Mouse (Mus musculus) myocyte (in vitro differentiated cells): Measurements from ENCODE around the gene Npepps. TPM values are rescaled to one million over a fixed set of nuclear protein-coding genes. Genes with fewer than 3 reads are reported as not detected.

ENCODE experiments used
- H3K27me3 ChIP-seq: one replicate; pipeline ENCODE4 v1.6.1; 2011; ENCODE audit not compliant: control insufficient read depth, insufficient read depth, insufficient read length
- H3K36me3 ChIP-seq: one replicate; pipeline ENCODE4 v1.6.1; 2011; ENCODE audit not compliant: control insufficient read depth, insufficient read depth
- H3K4me2 ChIP-seq: one replicate; pipeline ENCODE4 v1.6.1; 2011; ENCODE audit warnings: low read depth, control low read depth
- H3K4me3 ChIP-seq: one replicate; pipeline ENCODE4 v1.5.1; 2011; ENCODE audit warnings: mild to moderate bottlenecking, control low read depth, moderate library complexity
- H3K79me2 ChIP-seq: one replicate; pipeline ENCODE4 v1.6.1; 2011; ENCODE audit not compliant: control insufficient read depth, insufficient read depth
- H3ac ChIP-seq: one replicate; pipeline ENCODE4 v1.6.1; 2011; ENCODE audit not compliant: control insufficient read depth, insufficient read length
- CEBPB ChIP-seq: IDR thresholded peaks from 2 replicates; pipeline ENCODE4 v1.6.1; 2011; ENCODE audit warnings: mild to moderate bottlenecking, moderate library complexity; ENCODE audit not compliant: poor library complexity, insufficient read depth, severe bottlenecking
- E2F4 ChIP-seq: IDR thresholded peaks from one replicate; pipeline ENCODE4 v1.6.1; 2011; ENCODE audit warnings: mild to moderate bottlenecking, control low read depth, moderate library complexity; ENCODE audit not compliant: insufficient read depth
- MAX ChIP-seq: IDR thresholded peaks from one replicate; pipeline ENCODE4 v1.6.1; 2011; ENCODE audit warnings: low read depth, mild to moderate bottlenecking, control low read depth
- MYOD1 ChIP-seq, 3 experiments: IDR thresholded peaks; one replicate each; pipeline ENCODE4 v1.6.1; 2011; ENCODE audit warnings: control low read depth in 2 of 3, low read depth in 2 of 3, mild to moderate bottlenecking in 2 of 3, moderate library complexity in 1 of 3; ENCODE audit not compliant: insufficient read length in 2 of 3, control insufficient read depth in 1 of 3
- MYOG ChIP-seq, 3 experiments: IDR thresholded peaks; one replicate each; pipeline ENCODE4 v1.6.1; 2011; ENCODE audit warnings: control low read depth in 2 of 3, low read depth in 2 of 3, mild to moderate bottlenecking in 2 of 3; ENCODE audit not compliant: insufficient read length in 2 of 3, control insufficient read depth in 1 of 3, insufficient read depth in 1 of 3
- POLR2A ChIP-seq: IDR thresholded peaks from one replicate; pipeline ENCODE4 v1.6.1; 2011; ENCODE audit warnings: low read depth, mild to moderate bottlenecking, control low read depth, moderate library complexity; ENCODE audit not compliant: insufficient read length
- POLR2AphosphoS2 ChIP-seq: IDR thresholded peaks from one replicate; pipeline ENCODE4 v1.6.1; 2011; ENCODE audit warnings: low read depth, control low read depth; ENCODE audit not compliant: insufficient read length
- REST ChIP-seq: IDR thresholded peaks from one replicate; pipeline ENCODE4 v1.6.1; 2011; ENCODE audit warnings: mild to moderate bottlenecking, control low read depth, moderate library complexity; ENCODE audit not compliant: insufficient read depth, insufficient read length
- SRF ChIP-seq: IDR thresholded peaks from one replicate; pipeline ENCODE4 v1.6.1; 2011; ENCODE audit warnings: low read depth; ENCODE audit not compliant: control insufficient read depth, insufficient read length
- TCF12 ChIP-seq: IDR thresholded peaks from one replicate; pipeline ENCODE4 v1.6.1; 2011; ENCODE audit warnings: mild to moderate bottlenecking, control low read depth; ENCODE audit not compliant: poor library complexity, insufficient read depth, severe bottlenecking
- TCF3 ChIP-seq: IDR thresholded peaks from one replicate; pipeline ENCODE4 v1.6.1; 2011; ENCODE audit warnings: low read depth, control low read depth; ENCODE audit not compliant: insufficient read length
- USF1 ChIP-seq: IDR thresholded peaks from one replicate; pipeline ENCODE4 v1.6.1; 2011; ENCODE audit warnings: low read depth, mild to moderate bottlenecking, control low read depth, moderate library complexity
- polyA plus RNA-seq: library from polyadenylated mRNA; unstranded; fragments of >200 nt; fragmentation: generic; extraction: Trizol; gene quantifications from one replicate; pipeline ENCODE4 v1.2.1, GENCODE M21; 2012; ENCODE audit warnings: missing spikeins

The Npepps gene
- polyA plus RNA-seq, 1 experiment, result 45.6 TPM

GRCm38 (mm10) chr11:97189231-97189630, 91.2 kb downstream of the Npepps start:
- Histone ChIP-seq H3K4me2 (peak overlapping the region; percentile 98), H3ac (no peak overlapping the region), H3K36me3 (peaks cover 13% of the 10 kb centered on the region), H3K27me3 (no peaks in the 10 kb centered on the region), H3K4me3 (peak overlapping the region; percentile 52), H3K79me2 (peaks cover 37% of the 10 kb centered on the region)
- TF ChIP-seq POLR2AphosphoS2 (no peak), MAX (no peak), USF1 (no peak), SRF (no peak), TCF12 (no peak)

GRCm38 (mm10) chr11:97188643-97188955, 91.8 kb downstream of the Npepps start:
- no peaks in the 10 kb centered on the region for H3K27me3 ChIP-seq
- peak overlapping the region; percentile 76 for H3ac ChIP-seq
- H3K36me3 ChIP-seq, result peaks cover 20% of the 10 kb centered on the region
- TF ChIP-seq MYOD1 (IDR thresholded peaks at IDR 0.05; ENCODE audit: control insufficient read depth in 1 of 3, insufficient read length in 2 of 3, low read depth in 2 of 3) (no peak), USF1 (peak; percentile 74)
- H3K4me2 ChIP-seq, result peak overlapping the region; percentile 98
- H3K79me2 ChIP-seq, result peaks cover 44% of the 10 kb centered on the region
- peak overlapping the region; percentile 52 for H3K4me3 ChIP-seq

- peaks cover 26% of the 10 kb centered on the region for H3K36me3 ChIP-seq
- peak within 1 kb of the TSS; percentile 98 for H3K4me2 ChIP-seq
- TF ChIP-seq MYOG (IDR thresholded peaks at IDR 0.05; ENCODE audit: control insufficient read depth in 1 of 3, insufficient read depth in 1 of 3, insufficient read length in 2 of 3, low read depth in 2 of 3) (peak in 2 of 3 experiments; percentile 66 to 81), E2F4 (peak; percentile 81), POLR2A (peak; percentile 93), TCF12 (no peak), MYOD1 (IDR thresholded peaks at IDR 0.05; ENCODE audit: control insufficient read depth in 1 of 3, insufficient read length in 2 of 3, low read depth in 2 of 3) (peak in 2 of 3 experiments; percentile 52 to 70), MAX (peak; percentile 53), CEBPB (no peak), POLR2AphosphoS2 (peak; percentile 97), REST (peak; percentile 42), SRF (peak; percentile 55), USF1 (no peak), TCF3 (peak; percentile 4)
- no peaks in the 10 kb centered on the region for H3K27me3 ChIP-seq
- peaks cover 50% of the 10 kb centered on the region for H3K79me2 ChIP-seq
- H3ac ChIP-seq, result peak within 1 kb of the TSS; percentile 76
- peak within 1 kb of the TSS; percentile 52 for H3K4me3 ChIP-seq
These were observed 92.4 kb downstream of the Npepps start, which contains the start of gene Kpnb1 for GRCm38 (mm10) chr11:97187764-97188642. Kpnb1 (minus strand) TSS chr11:97187881.

GRCm38 (mm10) chr11:97186947-97187763, 93.3 kb downstream of the Npepps start:
- H3K36me3 ChIP-seq, result peaks cover 34% of the 10 kb centered on the region
- TF ChIP-seq TCF3 (no peak), E2F4 (peak; percentile 28), USF1 (no peak), POLR2A (peak; percentile 73), CEBPB (no peak), SRF (no peak), MYOD1 (IDR thresholded peaks at IDR 0.05; ENCODE audit: control insufficient read depth in 1 of 3, insufficient read length in 2 of 3, low read depth in 2 of 3) (no peak), POLR2AphosphoS2 (peak; percentile 67), MAX (peak; percentile 29), MYOG (IDR thresholded peaks at IDR 0.05; ENCODE audit: control insufficient read depth in 1 of 3, insufficient read depth in 1 of 3, insufficient read length in 2 of 3, low read depth in 2 of 3) (peak in 1 of 3 experiments; percentile 6), TCF12 (no peak), REST (no peak)

More at GRCm38 (mm10) chr11:97186947-97187763, 93.3 kb downstream of the Npepps start:
- H3K4me2 ChIP-seq, result peak overlapping the region; percentile 88
- H3K4me3 ChIP-seq, result peak overlapping the region; percentile 52
- H3ac ChIP-seq, result peak overlapping the region; percentile 76
- no peaks in the 10 kb centered on the region for H3K27me3 ChIP-seq
- peaks cover 58% of the 10 kb centered on the region for H3K79me2 ChIP-seq
